Mouse (Mus musculus) liver, adult 2 months (tissue): ENCODE measurements around the gene Ivns1abp.

Experiments
- CTCF ChIP-seq: fragments of 200-500 bp; IDR thresholded peaks from 2 replicates; pipeline ENCODE4 v1.5.1; 2011; ENCODE audit warnings: low read depth, low read length, control low read depth
- POLR2A ChIP-seq: fragments of 200-500 bp; IDR thresholded peaks from 2 replicates; pipeline ENCODE4 v1.6.1; 2011; ENCODE audit warnings: low read length, control low read depth; ENCODE audit not compliant: insufficient read depth; ENCODE audit errors: extremely low read depth

GRCm38 (mm10) chr1:151366944-151367605 lies 22.8 kb downstream of the Ivns1abp start:
- no peak for TF ChIP-seq POLR2A
- no peak for TF ChIP-seq CTCF
